Mouse (Mus musculus) intestine, embryonic 16.5 days (tissue): ENCODE results near the gene Trim61. TPM values are rescaled to one million over a fixed set of nuclear protein-coding genes. Genes with fewer than 3 reads are reported as not detected.
A peak's percentile ranks its signal among the peaks of the same experiment; 100 is the strongest.
"Not testable (repeated sequence)": the region's sequence is repeated elsewhere in the genome, so short reads cannot be mapped to it uniquely, and the experiment has no call there.

Experiments used
- ATAC-seq: fragments of 200-750 bp; cut with Nextera tagmentation; 2 replicates; pipeline ENCODE4 v1.8.0; 2017; ENCODE audit warnings: moderate TSS enrichment, moderate library complexity
- H3K27ac ChIP-seq: fragments of 300-500 bp; sonication (generic); 2 replicates; pipeline ENCODE4 v1.5.1; 2014; ENCODE audit warnings: mild to moderate bottlenecking, low read length
- H3K27me3 ChIP-seq: fragments of 300-500 bp; sonication (generic); replicated peaks from 2 replicates; pipeline ENCODE4 v1.6.1; 2014; ENCODE audit warnings: low read length, control low read depth, mixed read lengths; ENCODE audit not compliant: control insufficient read depth, insufficient read depth
- H3K36me3 ChIP-seq: fragments of 300-500 bp; sonication (generic); 2 replicates; pipeline ENCODE4 v1.6.1; 2014; ENCODE audit warnings: low read length, control low read depth; ENCODE audit not compliant: control insufficient read depth, insufficient read depth
- H3K4me1 ChIP-seq: fragments of 300-500 bp; sonication (generic); 2 replicates; pipeline ENCODE4 v1.6.1; 2014; ENCODE audit warnings: low read length, control low read depth, mixed read lengths; ENCODE audit not compliant: control insufficient read depth, insufficient read depth
- H3K4me2 ChIP-seq: fragments of 300-500 bp; sonication (generic); 2 replicates; pipeline ENCODE4 v1.6.1; 2014; ENCODE audit warnings: low read depth, low read length, control low read depth
- H3K4me3 ChIP-seq: fragments of 300-500 bp; sonication (generic); 2 replicates; pipeline ENCODE4 v1.5.1; 2014; ENCODE audit warnings: mild to moderate bottlenecking, low read length
- H3K9ac ChIP-seq: fragments of 300-500 bp; sonication (generic); 2 replicates; pipeline ENCODE4 v1.6.1; 2014; ENCODE audit warnings: low read depth, low read length
- H3K9me3 ChIP-seq: fragments of 300-500 bp; sonication (generic); 2 replicates; pipeline ENCODE4 v1.6.1; 2016; ENCODE audit warnings: low read length, control low read depth; ENCODE audit not compliant: control insufficient read depth
- WGBS: fragments of 180-500 bp; shearing (Covaris S2); extraction: QIAGEN DNeasy Blood & Tissue Kit; methylation state at CpG from one replicate; pipeline ENCODE4 v1.1.7; 2014; 5-methylcytosine and 5-hydroxymethylcytosine counted together
- polyA plus RNA-seq: library from polyadenylated mRNA; unstranded; fragments of >200 nt; fragmentation: Nextera tagmentation; extraction: Ambion mirVana; gene quantifications from 2 replicates; pipeline ENCODE4 v1.2.1, GENCODE M21; 2015

Gene Trim61
- polyA plus RNA-seq, 1 experiment from 2014 or later: 0.15 TPM

- Histone ChIP-seq H3K4me2 (no peak overlapping the region), H3K36me3 (no peaks in the 10 kb centered on the region), H3K9me3 (no peaks in the 10 kb centered on the region), H3K9ac (no peak overlapping the region), H3K4me1 (0 out of 2 replicates have a peak, but pooled peaks cover 3% of the 10 kb centered on the region), H3K27me3 (no peaks in the 10 kb centered on the region), H3K27ac (no peak overlapping the region), H3K4me3 (no peak overlapping the region)
- 79% methylated on average over 12 of the region's 12 CpGs for WGBS
- no peak for ATAC-seq
These were observed 10.8 kb upstream of the Trim61 start for GRCm38 (mm10) chr8:65028959-65029686.

DNA sequence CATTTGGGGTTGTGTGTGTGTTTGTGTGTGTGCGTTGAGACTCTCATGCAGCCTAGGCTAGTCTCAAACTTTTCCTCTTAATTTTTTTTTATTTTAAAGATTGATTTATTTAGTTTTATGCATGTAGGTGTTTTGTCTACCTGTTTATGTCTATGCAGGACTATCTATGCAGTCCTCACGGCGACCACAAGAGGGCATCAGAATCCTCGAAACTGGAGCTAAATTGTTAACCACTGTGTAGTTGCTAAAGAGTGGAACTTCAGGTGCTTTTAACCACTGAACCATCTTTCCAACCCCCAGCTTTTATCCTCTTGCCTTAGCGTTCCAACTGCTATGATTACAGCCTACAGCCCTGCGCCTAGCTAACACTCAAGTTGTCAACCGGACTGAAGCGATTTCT lies 4.2 kb upstream of the Trim61 start:
- Histone ChIP-seq H3K4me1 (no peaks in the 10 kb centered on the region), H3K4me3 (no peak overlapping the region), H3K9me3 (no peaks in the 10 kb centered on the region), H3K4me2 (no peak overlapping the region), H3K9ac (no peak overlapping the region), H3K27ac (no peak overlapping the region), H3K27me3 (no peaks in the 10 kb centered on the region), H3K36me3 (no peaks in the 10 kb centered on the region)
- WGBS: 46% methylated on average over 8 of the region's 8 CpGs
- ATAC-seq: peak; percentile 55; the same call in 1 of the 2 replicates

DNA sequence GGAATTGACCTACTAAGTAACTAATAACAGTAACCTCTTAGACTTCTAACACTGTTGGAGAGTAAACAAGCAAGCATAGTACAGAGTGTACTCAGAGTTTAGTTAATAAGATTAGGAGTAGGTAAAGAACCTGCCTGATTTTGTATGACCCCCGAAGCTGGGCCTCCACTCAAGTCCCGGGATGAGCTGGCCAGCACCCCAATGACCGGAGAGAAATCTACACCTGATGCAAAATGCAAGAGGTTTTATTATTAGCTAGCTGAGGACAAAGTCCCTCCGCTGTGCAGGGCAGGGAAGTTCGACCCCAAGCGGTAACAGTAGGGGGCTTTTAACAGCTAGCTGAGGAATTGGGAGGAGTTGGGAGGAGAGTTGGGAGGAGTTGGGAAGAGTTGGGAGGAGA lies 10.7 kb downstream of the Trim61 start:
- H3K4me1 ChIP-seq, H3K9me3 ChIP-seq, H3K4me3 ChIP-seq, H3K27ac ChIP-seq, ATAC-seq, H3K27me3 ChIP-seq, H3K36me3 ChIP-seq, H3K9ac ChIP-seq, H3K4me2 ChIP-seq: not testable (repeated sequence)
- WGBS: 82% methylated on average over 6 of the region's 6 CpGs

- no peak for ATAC-seq
These were observed 19.4 kb downstream of the Trim61 start for GRCm38 (mm10) chr8:64998806-64999365.

DNA sequence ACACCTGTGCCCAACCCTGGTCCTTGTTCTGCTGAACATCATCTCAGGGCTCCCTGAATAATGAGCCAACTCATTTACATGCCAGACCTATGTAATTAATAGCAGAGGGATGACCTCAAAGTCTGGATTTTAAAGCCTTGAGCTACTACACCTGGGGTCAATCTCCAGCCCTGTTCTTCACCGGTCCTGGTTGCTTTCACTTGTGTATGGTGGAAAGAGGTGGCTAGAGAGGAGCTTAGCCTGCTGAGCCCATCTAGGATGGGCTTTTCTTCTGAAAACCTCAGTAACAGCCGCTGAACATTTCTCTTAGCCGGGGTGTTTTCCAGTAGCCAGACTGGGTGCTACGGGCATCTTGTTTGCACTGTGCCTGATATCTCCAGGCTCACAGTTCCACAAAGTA lies 30.6 kb downstream of the Trim61 start, which contains the start of gene Trim75:
Trim75 (minus strand) TSS at position 101 of the 400 bp plus-strand sequence.
- Histone ChIP-seq H3K4me2 (no peak within 1 kb of the TSS), H3K27me3 (no peaks in the 10 kb centered on the region), H3K4me1 (no peaks in the 10 kb centered on the region), H3K9ac (no peak within 1 kb of the TSS), H3K27ac (no peak within 1 kb of the TSS), H3K36me3 (no peaks in the 10 kb centered on the region), H3K9me3 (no peaks in the 10 kb centered on the region), H3K4me3 (no peak within 1 kb of the TSS)
- ATAC-seq: no peak
- WGBS: 91% methylated on average over 4 of the region's 4 CpGs

More at GRCm38 (mm10) chr8:64998806-64999365, 19.4 kb downstream of the Trim61 start:
- Histone ChIP-seq H3K27me3 (no peaks in the 10 kb centered on the region), H3K36me3 (no peaks in the 10 kb centered on the region), H3K4me2 (no peak overlapping the region), H3K9ac (no peak overlapping the region), H3K27ac (no peak overlapping the region), H3K4me3 (no peak overlapping the region), H3K9me3 (no peaks in the 10 kb centered on the region), H3K4me1 (no peaks in the 10 kb centered on the region)
- WGBS: 85% methylated on average over 4 of the region's 4 CpGs

DNA sequence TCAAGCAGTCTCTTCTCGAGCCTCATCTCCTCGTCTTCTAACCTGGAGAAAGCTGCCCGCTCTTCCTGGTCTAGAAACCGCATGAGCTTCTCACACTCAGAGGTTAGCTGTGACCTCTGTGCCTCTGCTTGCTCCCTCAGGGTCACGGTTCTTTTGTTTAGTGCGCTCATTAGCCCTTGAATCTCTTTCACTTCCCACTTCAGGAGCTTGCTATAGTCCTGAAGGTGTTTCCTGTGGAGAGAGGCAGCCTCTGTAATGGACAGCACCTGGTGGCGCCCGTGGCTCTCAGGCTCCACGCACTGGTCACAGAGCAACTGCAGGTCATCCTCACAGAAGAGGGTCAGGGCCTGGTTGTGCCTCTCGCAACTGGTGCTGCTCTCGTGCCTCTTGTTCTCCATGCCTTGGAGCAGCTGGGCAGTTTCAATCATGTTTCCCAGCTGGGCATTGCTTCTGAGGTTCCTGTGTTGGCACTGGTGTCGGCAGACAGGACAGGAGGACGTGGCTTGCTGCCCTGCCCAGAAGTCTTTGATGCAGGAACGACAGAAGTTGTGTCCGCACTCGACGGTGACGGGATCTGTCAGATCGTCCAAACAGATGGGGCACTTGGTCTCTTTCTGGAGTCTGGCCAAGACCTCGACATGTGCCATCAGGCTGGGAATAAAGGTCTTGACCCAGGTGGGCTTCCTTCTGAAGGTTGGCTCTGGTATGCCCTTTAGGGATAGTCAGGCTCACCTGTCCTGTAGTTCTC lies 35.0 kb downstream of the Trim61 start:
- Histone ChIP-seq H3K9ac (no peak overlapping the region), H3K27me3 (no peaks in the 10 kb centered on the region), H3K4me1 (no peaks in the 10 kb centered on the region), H3K4me3 (no peak overlapping the region), H3K9me3 (no peaks in the 10 kb centered on the region), H3K4me2 (no peak overlapping the region), H3K27ac (no peak overlapping the region), H3K36me3 (no peaks in the 10 kb centered on the region)
- 73% methylated on average over 20 of the region's 20 CpGs for WGBS
- no peak for ATAC-seq

Other genes with a start within 250 kb of the Trim61 start
- gene Klhl2, start 168.5 kb downstream of the Trim61 start, polyA plus RNA-seq: 5.1 and 5.6 TPM in 2 replicates
- gene Tmem192, start 71.3 kb downstream of the Trim61 start, polyA plus RNA-seq: 56.9 and 60.3 TPM in 2 replicates
- gene Trim75, start 30.7 kb downstream of the Trim61 start, polyA plus RNA-seq: not detected in 2 replicates
- gene Trim60, start 61 bp upstream of the Trim61 start, polyA plus RNA-seq: not detected in 2 replicates
- gene Apela, start 18.8 kb upstream of the Trim61 start, polyA plus RNA-seq: 3.3 and 4.4 TPM in 2 replicates
- gene Gm10663, start 56.5 kb upstream of the Trim61 start, polyA plus RNA-seq: not detected in 2 replicates
- gene BC030870, start 111.0 kb upstream of the Trim61 start, polyA plus RNA-seq: 45.3 and 45.8 TPM in 2 replicates